Mouse (Mus musculus) forebrain, embryonic 13.5 days (tissue): ENCODE data around the gene Rassf10. TPM values are rescaled to one million over a fixed set of nuclear protein-coding genes. Genes with fewer than 3 reads are reported as not detected.
A peak's percentile ranks its signal among the peaks of the same experiment; 100 is the strongest.

Experiments used
- ATAC-seq: fragments of 200-750 bp; cut with Nextera tagmentation; 2 replicates; pipeline ENCODE4 v1.8.0; 2017
- H3K27ac ChIP-seq: fragments of 300-500 bp; sonication (generic); 2 replicates; pipeline ENCODE4 v1.5.1; 2015; ENCODE audit warnings: inconsistent platforms, mild to moderate bottlenecking, moderate library complexity
- H3K27me3 ChIP-seq: fragments of 300-500 bp; sonication (generic); 2 replicates; pipeline ENCODE4 v1.6.1; 2015; ENCODE audit warnings: mild to moderate bottlenecking, inconsistent platforms
- H3K36me3 ChIP-seq: fragments of 300-500 bp; sonication (generic); 2 replicates; pipeline ENCODE4 v1.6.1; 2015; ENCODE audit warnings: mild to moderate bottlenecking, inconsistent platforms; ENCODE audit not compliant: poor library complexity, severe bottlenecking
- H3K4me1 ChIP-seq: fragments of 300-500 bp; sonication (generic); 2 replicates; pipeline ENCODE4 v1.6.1; 2015; ENCODE audit warnings: inconsistent platforms
- H3K4me2 ChIP-seq: fragments of 300-500 bp; sonication (generic); 2 replicates; pipeline ENCODE4 v1.6.1; 2015; ENCODE audit warnings: inconsistent platforms, mild to moderate bottlenecking, moderate library complexity
- H3K4me3 ChIP-seq: fragments of 300-500 bp; sonication (generic); 2 replicates; pipeline ENCODE4 v1.5.1; 2015; ENCODE audit warnings: mild to moderate bottlenecking, inconsistent platforms
- H3K9ac ChIP-seq: fragments of 300-500 bp; sonication (generic); 2 replicates; pipeline ENCODE4 v1.6.1; 2015; ENCODE audit warnings: mild to moderate bottlenecking, inconsistent platforms
- H3K9me3 ChIP-seq: fragments of 300-500 bp; sonication (generic); replicated peaks from 2 replicates; pipeline ENCODE4 v1.6.1; 2016; ENCODE audit warnings: inconsistent platforms
- WGBS: fragments of 180-500 bp; shearing (Covaris S2); methylation state at CpG from one replicate; pipeline ENCODE4 v1.1.7; 2015; 5-methylcytosine and 5-hydroxymethylcytosine counted together
- polyA plus RNA-seq: library from polyadenylated mRNA; unstranded; fragments of >200 nt; fragmentation: Nextera tagmentation; extraction: Ambion mirVana; gene quantifications from 2 replicates; pipeline ENCODE4 v1.2.1, GENCODE M21; 2015

Gene Rassf10
- 0.94 and 1.1 TPM in 2 replicates for polyA plus RNA-seq

- no peaks in the 10 kb centered on the region for H3K9me3 ChIP-seq
- H3K27me3 ChIP-seq = peaks cover 46% of the 10 kb centered on the region
- ATAC-seq = peak; percentile 82
- peak within 1 kb of the TSS; percentile 89 for H3K4me2 ChIP-seq
- H3K4me3 ChIP-seq = peak within 1 kb of the TSS; percentile 50
- peaks cover 40% of the 10 kb centered on the region for H3K4me1 ChIP-seq
- under 1% methylated on average over 38 of the region's 41 CpGs for WGBS
- no peaks in the 10 kb centered on the region for H3K36me3 ChIP-seq
- H3K27ac ChIP-seq = no peak within 1 kb of the TSS
- H3K9ac ChIP-seq = peak within 1 kb of the TSS; percentile 57
These were observed at the start of gene Rassf10 for GRCm38 (mm10) chr7:112953777-112954291. Rassf10 (plus strand) TSS chr7:112953962.

GRCm38 (mm10) chr7:112906848-112907247, 46.9 kb upstream of the Rassf10 start:
- H3K27me3 ChIP-seq = no peaks in the 10 kb centered on the region
- no peaks in the 10 kb centered on the region for H3K9me3 ChIP-seq
- ATAC-seq = no peak
- 84% methylated on average over 5 of the region's 5 CpGs for WGBS
- no peak overlapping the region for H3K4me3 ChIP-seq
- H3K9ac ChIP-seq = no peak overlapping the region
- H3K27ac ChIP-seq = no peak overlapping the region
- H3K4me2 ChIP-seq = no peak overlapping the region
- H3K4me1 ChIP-seq = peaks cover 10% of the 10 kb centered on the region; the same call in 1 of the 2 replicates
- peaks cover 11% of the 10 kb centered on the region; the same call in 1 of the 2 replicates for H3K36me3 ChIP-seq

GRCm38 (mm10) chr7:112907468-112907867, 46.3 kb upstream of the Rassf10 start:
- Histone ChIP-seq H3K4me3 (no peak overlapping the region), H3K9ac (no peak overlapping the region), H3K4me1 (peaks cover 10% of the 10 kb centered on the region; the same call in 1 of the 2 replicates), H3K4me2 (no peak overlapping the region), H3K36me3 (peaks cover 6% of the 10 kb centered on the region; the same call in 1 of the 2 replicates), H3K9me3 (no peaks in the 10 kb centered on the region), H3K27ac (no peak overlapping the region), H3K27me3 (no peaks in the 10 kb centered on the region)
- ATAC-seq = no peak
- WGBS = 90% methylated on average over 2 of the region's 2 CpGs

- no peak overlapping the region for H3K9ac ChIP-seq
- WGBS = 90% methylated on average over 10 of the region's 10 CpGs
- no peaks in the 10 kb centered on the region for H3K4me1 ChIP-seq
- no peak overlapping the region for H3K27ac ChIP-seq
- H3K4me3 ChIP-seq = no peak overlapping the region
- ATAC-seq = no peak
- no peak overlapping the region for H3K4me2 ChIP-seq
- H3K36me3 ChIP-seq = no peaks in the 10 kb centered on the region
- H3K27me3 ChIP-seq = no peaks in the 10 kb centered on the region
- no peaks in the 10 kb centered on the region for H3K9me3 ChIP-seq
These were observed 44.6 kb upstream of the Rassf10 start for GRCm38 (mm10) chr7:112909164-112909563.

- no peak overlapping the region for H3K27ac ChIP-seq
- no peak overlapping the region for H3K4me3 ChIP-seq
- H3K36me3 ChIP-seq = no peaks in the 10 kb centered on the region
- H3K9ac ChIP-seq = no peak overlapping the region
- 80% methylated on average over 3 of the region's 3 CpGs for WGBS
- no peaks in the 10 kb centered on the region for H3K9me3 ChIP-seq
- H3K4me2 ChIP-seq = no peak overlapping the region
- H3K27me3 ChIP-seq = no peaks in the 10 kb centered on the region
- H3K4me1 ChIP-seq = peaks cover 20% of the 10 kb centered on the region
- no peak for ATAC-seq
These were observed 40.8 kb upstream of the Rassf10 start for GRCm38 (mm10) chr7:112912969-112913368.

- H3K4me1 ChIP-seq = peaks cover 32% of the 10 kb centered on the region
- 68% methylated on average over 4 of the region's 4 CpGs for WGBS
- no peak overlapping the region for H3K27ac ChIP-seq
These were observed 38.2 kb upstream of the Rassf10 start for GRCm38 (mm10) chr7:112915571-112915970.

GRCm38 (mm10) chr7:112917613-112918278, 36.0 kb upstream of the Rassf10 start:
- Histone ChIP-seq H3K4me3 (no peak overlapping the region), H3K9me3 (no peaks in the 10 kb centered on the region), H3K4me1 (peaks cover 34% of the 10 kb centered on the region), H3K4me2 (no peak overlapping the region), H3K9ac (no peak overlapping the region), H3K27me3 (no peaks in the 10 kb centered on the region), H3K36me3 (no peaks in the 10 kb centered on the region), H3K27ac (no peak overlapping the region)
- WGBS = 61% methylated on average over 10 of the region's 10 CpGs
- ATAC-seq = no peak

More at GRCm38 (mm10) chr7:112915571-112915970, 38.2 kb upstream of the Rassf10 start:
- no peaks in the 10 kb centered on the region for H3K36me3 ChIP-seq
- H3K9ac ChIP-seq = no peak overlapping the region
- ATAC-seq = no peak
- no peaks in the 10 kb centered on the region for H3K27me3 ChIP-seq
- no peak overlapping the region for H3K4me3 ChIP-seq
- no peaks in the 10 kb centered on the region for H3K9me3 ChIP-seq
- H3K4me2 ChIP-seq = no peak overlapping the region

GRCm38 (mm10) chr7:112918279-112918991, 35.3 kb upstream of the Rassf10 start:
- H3K9me3 ChIP-seq = no peaks in the 10 kb centered on the region
- ATAC-seq = 0 out of 2 replicates have a peak, but pooled peaks have one; percentile 41
- peaks cover 41% of the 10 kb centered on the region for H3K4me1 ChIP-seq
- H3K9ac ChIP-seq = peak overlapping the region; percentile 30; the same call in 1 of the 2 replicates
- no peaks in the 10 kb centered on the region for H3K36me3 ChIP-seq
- no peak overlapping the region for H3K27ac ChIP-seq
- 56% methylated on average over 22 of the region's 22 CpGs for WGBS
- H3K27me3 ChIP-seq = no peaks in the 10 kb centered on the region
- peak overlapping the region; percentile 5; the same call in 1 of the 2 replicates for H3K4me2 ChIP-seq
- no peak overlapping the region for H3K4me3 ChIP-seq

GRCm38 (mm10) chr7:112919845-112920244, 33.9 kb upstream of the Rassf10 start:
- Histone ChIP-seq H3K36me3 (no peaks in the 10 kb centered on the region), H3K27me3 (no peaks in the 10 kb centered on the region), H3K4me2 (no peak overlapping the region), H3K9ac (no peak overlapping the region), H3K27ac (no peak overlapping the region), H3K9me3 (no peaks in the 10 kb centered on the region), H3K4me1 (peaks cover 47% of the 10 kb centered on the region), H3K4me3 (no peak overlapping the region)
- ATAC-seq = 0 out of 2 replicates have a peak, but pooled peaks have one; percentile 52
- WGBS = 5% methylated on average over 4 of the region's 4 CpGs

- Histone ChIP-seq H3K9me3 (no peaks in the 10 kb centered on the region), H3K36me3 (no peaks in the 10 kb centered on the region), H3K4me2 (no peak overlapping the region), H3K27ac (no peak overlapping the region), H3K9ac (no peak overlapping the region), H3K27me3 (no peaks in the 10 kb centered on the region), H3K4me1 (peaks cover 29% of the 10 kb centered on the region), H3K4me3 (no peak overlapping the region)
- no peak for ATAC-seq
- 12% methylated on average over 4 of the region's 4 CpGs for WGBS
These were observed 31.0 kb upstream of the Rassf10 start for GRCm38 (mm10) chr7:112922801-112923200.

GRCm38 (mm10) chr7:112923712-112924111, 30.1 kb upstream of the Rassf10 start:
- H3K27me3 ChIP-seq = no peaks in the 10 kb centered on the region
- H3K9ac ChIP-seq = no peak overlapping the region
- ATAC-seq = no peak
- H3K9me3 ChIP-seq = no peaks in the 10 kb centered on the region
- H3K27ac ChIP-seq = no peak overlapping the region
- 85% methylated on average over 3 of the region's 3 CpGs for WGBS
- no peaks in the 10 kb centered on the region for H3K36me3 ChIP-seq
- peaks cover 22% of the 10 kb centered on the region for H3K4me1 ChIP-seq
- no peak overlapping the region for H3K4me3 ChIP-seq
- no peak overlapping the region for H3K4me2 ChIP-seq

- Histone ChIP-seq H3K9ac (no peak overlapping the region), H3K4me1 (no peaks in the 10 kb centered on the region), H3K4me2 (no peak overlapping the region), H3K27ac (no peak overlapping the region), H3K4me3 (no peak overlapping the region), H3K27me3 (no peaks in the 10 kb centered on the region), H3K36me3 (no peaks in the 10 kb centered on the region), H3K9me3 (no peaks in the 10 kb centered on the region)
- ATAC-seq = no peak
- 65% methylated on average over 7 of the region's 7 CpGs for WGBS
These were observed 23.1 kb upstream of the Rassf10 start for GRCm38 (mm10) chr7:112930669-112931068.
